15 mouse cellular contexts compared by ENCODE assay signal in the genomic region with DNA sequence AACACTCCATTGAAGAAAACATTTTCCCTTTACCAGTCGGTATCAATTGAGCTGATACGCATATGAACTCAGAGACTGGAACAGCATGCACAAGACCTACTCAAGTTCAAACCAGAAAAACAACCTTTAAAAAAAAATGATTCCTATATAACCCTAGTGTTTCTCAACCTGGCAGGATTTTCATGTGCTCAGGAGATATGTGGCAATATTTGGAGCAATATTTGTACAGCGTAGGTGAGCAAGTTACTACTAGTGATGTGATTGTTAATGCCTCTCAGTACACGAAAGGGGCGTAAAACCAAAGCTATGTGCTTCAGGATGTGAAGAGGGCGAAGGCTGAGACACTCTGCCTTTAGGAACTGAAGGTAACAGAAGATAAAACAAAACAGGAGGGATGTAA. TPM values are rescaled to one million over a fixed set of nuclear protein-coding genes. Genes with fewer than 3 reads are reported as not detected.
"Had no signal": no experiment of that assay in that cellular context is flagged by ENCODE, and none has a peak within 500 bp of the region (broad histone marks: within the 10 kb centered on the region; RNA-seq: fewer than 3 reads in every experiment).

No protein-coding gene starts in this region.

- H3K4me2 ChIP-seq: limb, embryonic 13.5 days; liver, embryonic 13.5 days; midbrain, embryonic 13.5 days had no signal

- H3K36me3 ChIP-seq: limb, embryonic 13.5 days had no signal

- H3K27ac ChIP-seq: limb, embryonic 10.5 days; limb, embryonic 13.5 days; liver, embryonic 13.5 days; midbrain, embryonic 10.5 days; midbrain, embryonic 13.5 days had no signal

- H3K27me3 ChIP-seq: liver, embryonic 13.5 days; midbrain, embryonic 13.5 days had no signal

- ATAC-seq: inflammation-experienced regulatory T-cells, adult 6 months; intestine, embryonic 16.5 days; midbrain, embryonic 13.5 days had no signal

- H3K9ac ChIP-seq: limb, embryonic 13.5 days; liver, embryonic 13.5 days; midbrain, embryonic 13.5 days had no signal

- DNase-seq: kidney, adult 18-20 months; kidney, adult 9 months; kidney, postnatal 14 days; kidney, postnatal 4 days; liver, embryonic 13.5 days; thymus, adult 18-20 months; thymus, postnatal 36 days had no signal

- H3K9me3 ChIP-seq: limb, embryonic 10.5 days; limb, embryonic 13.5 days; liver, embryonic 13.5 days; megakaryocyte, embryonic 14.5 days; midbrain, embryonic 10.5 days; midbrain, embryonic 13.5 days had no signal

- H3K4me3 ChIP-seq: limb, embryonic 10.5 days; limb, embryonic 13.5 days; liver, embryonic 13.5 days; megakaryocyte, embryonic 14.5 days; midbrain, embryonic 10.5 days; midbrain, embryonic 13.5 days had no signal

- H3K4me1 ChIP-seq: limb, embryonic 10.5 days; limb, embryonic 13.5 days; liver, embryonic 13.5 days; midbrain, embryonic 10.5 days; midbrain, embryonic 13.5 days had no signal

RNA-seq across cellular contexts. Expression of a gene that starts 30.1 kb away (rescaled TPM):
- polyA plus RNA-seq: inflammation-experienced regulatory T-cells, adult 6 months; small intestine, adult 2 months had no signal
